Mouse (Mus musculus): Measurements from ENCODE around the gene Uqcr10. TPM values are rescaled to one million over a fixed set of nuclear protein-coding genes. Genes with fewer than 3 reads are reported as not detected.

Gene Uqcr10
- total and polyA plus RNA-seq, 2 experiments from 2014 or later = 171 to 797 TPM

DNA sequence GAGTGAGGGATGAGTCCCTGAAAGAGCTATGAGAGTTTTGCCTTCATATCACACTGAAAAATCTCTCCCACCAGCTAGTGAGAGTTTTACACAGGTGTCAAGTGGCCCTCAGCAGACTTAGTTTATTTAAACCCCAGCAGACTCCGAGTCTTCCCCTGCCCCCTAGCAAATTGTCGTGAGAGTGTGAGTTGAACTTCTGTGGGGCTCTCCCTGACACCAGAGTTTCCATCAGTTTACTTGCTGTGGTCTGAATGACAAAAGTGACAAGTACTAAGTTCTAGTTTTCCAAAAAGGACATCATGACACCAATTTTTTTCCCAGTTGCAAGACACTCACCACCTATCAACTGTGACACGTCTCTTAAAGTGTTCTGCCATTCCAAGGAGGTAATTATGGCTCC is 16.3 kb downstream of the Uqcr10 start:
- no peak for TF ChIP-seq CTCF (IDR thresholded peaks at IDR 0.05; ENCODE audit: low read depth)
- H3K9ac ChIP-seq = no peak overlapping the region
- no peak overlapping the region for H3K4me3 ChIP-seq (ENCODE audit: low read depth, low read length)
- H3K27me3 ChIP-seq (ENCODE audit: insufficient read depth, low read length) = no peaks in the 10 kb centered on the region
- H3K9me3 ChIP-seq (ENCODE audit: low read length) = no peaks in the 10 kb centered on the region
- no peak overlapping the region for H3K4me2 ChIP-seq (ENCODE audit: low read depth)
- ATAC-seq = no peak
- peaks cover 14% of the 10 kb centered on the region for H3K36me3 ChIP-seq (ENCODE audit: insufficient read depth)
- WGBS = 79% methylated on average over 3 of the region's 3 CpGs
- DNase-seq = no peak
- no peak overlapping the region for H3K27ac ChIP-seq (ENCODE audit: low read depth, low read length)
- no peaks in the 10 kb centered on the region for H3K4me1 ChIP-seq (ENCODE audit: insufficient read depth)

DNA sequence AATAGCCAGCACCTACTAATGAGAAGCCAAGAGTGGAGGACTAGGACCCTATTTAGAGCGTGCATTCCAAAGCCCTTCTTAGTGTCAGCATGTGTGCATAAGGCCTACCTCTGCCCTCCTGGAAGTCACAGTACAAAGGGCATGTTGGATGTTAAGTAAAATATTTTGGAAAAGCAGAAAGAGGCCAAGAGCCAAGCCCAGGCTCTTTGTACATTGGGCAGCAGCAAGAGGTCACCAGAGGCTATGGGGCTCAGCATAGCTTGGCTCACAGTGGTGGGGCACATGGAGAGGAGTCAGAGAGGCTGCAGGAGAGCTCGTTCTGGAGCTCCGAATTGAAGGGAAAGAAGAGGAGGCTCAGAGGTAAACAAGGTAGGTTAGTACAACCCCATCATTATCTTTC is 17.1 kb downstream of the Uqcr10 start:
- Histone ChIP-seq H3K4me1 (ENCODE audit: insufficient read depth) (no peaks in the 10 kb centered on the region), H3K27me3 (ENCODE audit: insufficient read depth, low read length) (no peaks in the 10 kb centered on the region), H3K4me2 (ENCODE audit: low read depth) (no peak overlapping the region), H3K9me3 (ENCODE audit: low read length) (no peaks in the 10 kb centered on the region), H3K9ac (no peak overlapping the region), H3K36me3 (ENCODE audit: insufficient read depth) (peaks cover 22% of the 10 kb centered on the region), H3K27ac (ENCODE audit: low read depth, low read length) (no peak overlapping the region), H3K4me3 (ENCODE audit: low read depth, low read length) (no peak overlapping the region)
- WGBS = 81% methylated on average over 3 of the region's 3 CpGs
- TF ChIP-seq CTCF (IDR thresholded peaks at IDR 0.05; ENCODE audit: low read depth) = no peak
- DNase-seq (no peak), ATAC-seq (no peak)

- no peaks in the 10 kb centered on the region for H3K9me3 ChIP-seq (ENCODE audit: low read length)
- no peak overlapping the region for H3K27ac ChIP-seq (ENCODE audit: low read depth, low read length)
- no peak overlapping the region for H3K4me3 ChIP-seq (ENCODE audit: low read depth, low read length)
- 82% methylated on average over 5 of the region's 5 CpGs for WGBS
- no peaks in the 10 kb centered on the region for H3K4me1 ChIP-seq (ENCODE audit: insufficient read depth)
- H3K4me2 ChIP-seq (ENCODE audit: low read depth) = no peak overlapping the region
- H3K9ac ChIP-seq = no peak overlapping the region
- DNase-seq (no peak), ATAC-seq (no peak)
- H3K27me3 ChIP-seq (ENCODE audit: insufficient read depth, low read length) = no peaks in the 10 kb centered on the region
- peaks cover 36% of the 10 kb centered on the region for H3K36me3 ChIP-seq (ENCODE audit: insufficient read depth)
- no peak for TF ChIP-seq CTCF (IDR thresholded peaks at IDR 0.05; ENCODE audit: low read depth)
Observed at GRCm38 (mm10) chr11:4685510-4685909, 18.6 kb downstream of the Uqcr10 start.

DNA sequence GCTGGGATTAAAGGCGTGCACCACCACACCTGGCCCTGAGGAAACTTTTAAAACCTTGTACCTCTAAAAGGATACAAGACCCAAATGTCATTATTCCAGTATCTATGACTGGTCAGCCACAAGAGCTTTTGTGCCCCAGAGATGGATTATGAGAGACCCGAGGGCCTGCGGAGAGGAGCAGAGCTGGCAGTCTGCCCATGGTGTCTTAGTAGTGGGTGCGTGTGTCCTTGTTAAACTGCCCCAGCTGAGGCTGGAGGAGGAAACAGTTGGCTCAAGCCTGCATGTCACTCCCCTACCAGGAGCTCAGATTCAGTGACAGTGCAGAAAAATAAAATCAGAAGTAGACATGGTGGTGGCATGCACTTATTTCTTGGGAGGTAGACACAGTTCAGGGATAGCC is 19.1 kb downstream of the Uqcr10 start:
- no peak for DNase-seq
- H3K9me3 ChIP-seq (ENCODE audit: low read length) = no peaks in the 10 kb centered on the region
- no peak for ATAC-seq
- H3K27ac ChIP-seq (ENCODE audit: low read depth, low read length) = no peak overlapping the region
- no peaks in the 10 kb centered on the region for H3K27me3 ChIP-seq (ENCODE audit: insufficient read depth, low read length)
- H3K4me1 ChIP-seq (ENCODE audit: insufficient read depth) = no peaks in the 10 kb centered on the region
- peaks cover 41% of the 10 kb centered on the region for H3K36me3 ChIP-seq (ENCODE audit: insufficient read depth)
- no peak overlapping the region for H3K4me3 ChIP-seq (ENCODE audit: low read depth, low read length)
- 77% methylated on average over 4 of the region's 4 CpGs for WGBS
- no peak overlapping the region for H3K9ac ChIP-seq
- H3K4me2 ChIP-seq (ENCODE audit: low read depth) = no peak overlapping the region
- TF ChIP-seq CTCF (IDR thresholded peaks at IDR 0.05; ENCODE audit: low read depth) = no peak

- Histone ChIP-seq H3K9ac (no peak overlapping the region), H3K9me3 (ENCODE audit: low read length) (no peaks in the 10 kb centered on the region), H3K4me1 (ENCODE audit: insufficient read depth) (no peaks in the 10 kb centered on the region), H3K27ac (ENCODE audit: low read depth, low read length) (no peak overlapping the region), H3K36me3 (ENCODE audit: insufficient read depth) (peaks cover 49% of the 10 kb centered on the region), H3K27me3 (ENCODE audit: insufficient read depth, low read length) (no peaks in the 10 kb centered on the region), H3K4me2 (ENCODE audit: low read depth) (no peak overlapping the region), H3K4me3 (ENCODE audit: low read depth, low read length) (no peak overlapping the region)
- DNase-seq (no peak), ATAC-seq (no peak)
- WGBS = 73% methylated on average over 6 of the region's 6 CpGs
- no peak for TF ChIP-seq CTCF (IDR thresholded peaks at IDR 0.05; ENCODE audit: low read depth)
Observed at GRCm38 (mm10) chr11:4684186-4684585, 20.0 kb downstream of the Uqcr10 start.

GRCm38 (mm10) chr11:4683516-4683915 is 20.6 kb downstream of the Uqcr10 start:
- DNase-seq = no peak
- Histone ChIP-seq H3K27ac (ENCODE audit: low read depth, low read length) (no peak overlapping the region), H3K27me3 (ENCODE audit: insufficient read depth, low read length) (no peaks in the 10 kb centered on the region), H3K36me3 (ENCODE audit: insufficient read depth) (peaks cover 52% of the 10 kb centered on the region), H3K9me3 (ENCODE audit: low read length) (no peaks in the 10 kb centered on the region), H3K4me2 (ENCODE audit: low read depth) (no peak overlapping the region), H3K4me1 (ENCODE audit: insufficient read depth) (no peaks in the 10 kb centered on the region), H3K4me3 (ENCODE audit: low read depth, low read length) (no peak overlapping the region), H3K9ac (no peak overlapping the region)
- 93% methylated on average over 6 of the region's 6 CpGs for WGBS
- TF ChIP-seq CTCF (IDR thresholded peaks at IDR 0.05; ENCODE audit: low read depth) = no peak
- ATAC-seq = no peak

- ATAC-seq (no peak), DNase-seq (no peak)
- H3K27ac ChIP-seq (ENCODE audit: low read depth, low read length) = no peak overlapping the region
- no peaks in the 10 kb centered on the region for H3K27me3 ChIP-seq (ENCODE audit: insufficient read depth, low read length)
- TF ChIP-seq CTCF (IDR thresholded peaks at IDR 0.05; ENCODE audit: low read depth) = no peak
- H3K9ac ChIP-seq = no peak overlapping the region
- H3K36me3 ChIP-seq (ENCODE audit: insufficient read depth) = peaks cover 55% of the 10 kb centered on the region
- no peaks in the 10 kb centered on the region for H3K4me1 ChIP-seq (ENCODE audit: insufficient read depth)
- H3K4me2 ChIP-seq (ENCODE audit: low read depth) = no peak overlapping the region
- WGBS = 60% methylated on average over 3 of the region's 3 CpGs
- no peaks in the 10 kb centered on the region for H3K9me3 ChIP-seq (ENCODE audit: low read length)
- H3K4me3 ChIP-seq (ENCODE audit: low read depth, low read length) = no peak overlapping the region
Observed at GRCm38 (mm10) chr11:4680126-4680525, 24.0 kb downstream of the Uqcr10 start.

- no peak overlapping the region for H3K4me2 ChIP-seq (ENCODE audit: low read depth)
- H3K9me3 ChIP-seq (ENCODE audit: low read length) = no peaks in the 10 kb centered on the region
- H3K27ac ChIP-seq (ENCODE audit: low read depth, low read length) = no peak overlapping the region
- H3K9ac ChIP-seq = no peak overlapping the region
- no peak for TF ChIP-seq CTCF (IDR thresholded peaks at IDR 0.05; ENCODE audit: low read depth)
- WGBS = 89% methylated on average over 12 of the region's 12 CpGs
- H3K27me3 ChIP-seq (ENCODE audit: insufficient read depth, low read length) = no peaks in the 10 kb centered on the region
- H3K36me3 ChIP-seq (ENCODE audit: insufficient read depth) = peaks cover 61% of the 10 kb centered on the region
- ATAC-seq = no peak
- H3K4me3 ChIP-seq (ENCODE audit: low read depth, low read length) = no peak overlapping the region
- no peak for DNase-seq
- no peaks in the 10 kb centered on the region for H3K4me1 ChIP-seq (ENCODE audit: insufficient read depth)
Observed at GRCm38 (mm10) chr11:4679441-4679832, 24.7 kb downstream of the Uqcr10 start.

Data from forebrain, postnatal 0 days (tissue).